Mouse (Mus musculus) heart, embryonic 11.5 days (tissue): ENCODE data around the gene Crk. TPM values are rescaled to one million over a fixed set of nuclear protein-coding genes. Genes with fewer than 3 reads are reported as not detected.

Experiments used
- ATAC-seq: fragments of 200-750 bp; cut with Nextera tagmentation; replicated peaks from 2 replicates; pipeline ENCODE4 v1.8.0; 2017; ENCODE audit warnings: moderate library complexity; ENCODE audit not compliant: insufficient number of reproducible peaks, low FRiP score, low TSS enrichment
- H3K27ac ChIP-seq: fragments of 300-500 bp; sonication (generic); 2 replicates; pipeline ENCODE4 v1.5.1; 2014; ENCODE audit warnings: mild to moderate bottlenecking, low read depth, low read length
- H3K27me3 ChIP-seq: fragments of 300-500 bp; sonication (generic); 2 replicates; pipeline ENCODE4 v1.6.1; 2014; ENCODE audit warnings: mild to moderate bottlenecking, low read length, mixed read lengths; ENCODE audit not compliant: control insufficient read depth, insufficient read depth
- H3K36me3 ChIP-seq: fragments of 300-500 bp; sonication (generic); 2 replicates; pipeline ENCODE4 v1.6.1; 2014; ENCODE audit warnings: mild to moderate bottlenecking, low read length, moderate library complexity, mixed read lengths; ENCODE audit not compliant: control insufficient read depth, insufficient read depth
- H3K4me1 ChIP-seq: fragments of 300-500 bp; sonication (generic); 2 replicates; pipeline ENCODE4 v1.6.1; 2014; ENCODE audit warnings: low read length; ENCODE audit not compliant: control insufficient read depth, insufficient read depth
- H3K4me2 ChIP-seq: fragments of 300-500 bp; sonication (generic); 2 replicates; pipeline ENCODE4 v1.6.1; 2014; ENCODE audit warnings: mild to moderate bottlenecking, moderate library complexity
- H3K4me3 ChIP-seq: fragments of 300-500 bp; sonication (generic); 2 replicates; pipeline ENCODE4 v1.5.1; 2014; ENCODE audit warnings: low read depth, low read length
- H3K9ac ChIP-seq: fragments of 300-500 bp; sonication (generic); 2 replicates; pipeline ENCODE4 v1.6.1; 2014; ENCODE audit warnings: mild to moderate bottlenecking, low read depth, low read length, moderate library complexity
- H3K9me3 ChIP-seq: fragments of 300-500 bp; sonication (generic); replicated peaks from 2 replicates; pipeline ENCODE4 v1.6.1; 2016; ENCODE audit warnings: low read length; ENCODE audit not compliant: control insufficient read depth
- WGBS: fragments of 180-500 bp; shearing (Covaris S2); extraction: QIAGEN DNeasy Blood & Tissue Kit; methylation state at CpG from one replicate; pipeline ENCODE4 v1.1.7; 2014; ENCODE audit not compliant: insufficient replicate concordance; 5-methylcytosine and 5-hydroxymethylcytosine counted together
- polyA plus RNA-seq: library from polyadenylated mRNA; unstranded; fragments of >200 nt; fragmentation: Nextera tagmentation; extraction: Ambion mirVana; gene quantifications from 2 replicates; pipeline ENCODE4 v1.2.1, GENCODE M21; 2014

Gene Crk
- polyA plus RNA-seq, 1 experiment from 2014 or later: 90.3 TPM

- Histone ChIP-seq H3K9me3 (no peaks in the 10 kb centered on the region), H3K9ac (no peak overlapping the region), H3K4me1 (peaks cover 9% of the 10 kb centered on the region), H3K27ac (no peak overlapping the region), H3K4me3 (no peak overlapping the region), H3K4me2 (no peak overlapping the region), H3K36me3 (no peaks in the 10 kb centered on the region; the same call in 1 of the 2 replicates), H3K27me3 (no peaks in the 10 kb centered on the region)
- ATAC-seq: no peak
- 83% methylated on average over 9 of the region's 9 CpGs for WGBS
These were observed 34.4 kb upstream of the Crk start for GRCm38 (mm10) chr11:75644684-75645083.

- H3K4me1 ChIP-seq: peaks cover 27% of the 10 kb centered on the region
- H3K9me3 ChIP-seq: no peaks in the 10 kb centered on the region
- no peak overlapping the region for H3K9ac ChIP-seq
- H3K27ac ChIP-seq: peak overlapping the region; percentile 25; the same call in 1 of the 2 replicates
- no peaks in the 10 kb centered on the region for H3K27me3 ChIP-seq
- H3K4me2 ChIP-seq: no peak overlapping the region
- no peak for ATAC-seq
- H3K36me3 ChIP-seq: no peaks in the 10 kb centered on the region; the same call in 1 of the 2 replicates
- WGBS: 66% methylated on average over 6 of the region's 6 CpGs
- H3K4me3 ChIP-seq: no peak overlapping the region
These were observed 31.3 kb upstream of the Crk start for GRCm38 (mm10) chr11:75647681-75648211.

DNA sequence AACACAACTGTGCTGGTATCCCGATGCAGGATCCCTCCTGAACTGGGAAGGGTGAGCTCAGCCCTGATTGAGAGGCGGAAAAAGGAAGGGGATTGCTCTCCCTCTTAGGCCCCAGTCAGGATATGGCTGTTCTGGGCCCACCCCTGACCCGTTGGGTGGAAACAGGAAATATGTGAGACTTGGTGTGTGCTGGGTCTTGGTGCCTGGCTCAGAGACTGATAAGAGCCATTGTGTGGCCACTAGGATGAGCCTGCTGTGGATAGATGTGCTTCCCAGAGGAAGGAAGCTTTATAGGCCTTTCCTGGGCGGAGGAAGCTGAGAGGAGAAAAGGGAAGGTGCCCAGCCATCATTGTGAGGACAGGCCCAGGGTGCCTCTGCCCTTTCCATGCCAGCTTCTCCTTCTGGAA lies 29.9 kb upstream of the Crk start:
- WGBS: 42% methylated on average over 4 of the region's 4 CpGs
- no peaks in the 10 kb centered on the region for H3K9me3 ChIP-seq
- peaks cover 37% of the 10 kb centered on the region for H3K4me1 ChIP-seq
- no peaks in the 10 kb centered on the region; the same call in 1 of the 2 replicates for H3K36me3 ChIP-seq
- H3K4me3 ChIP-seq: no peak overlapping the region
- peak overlapping the region; percentile 82 for H3K27ac ChIP-seq
- peak overlapping the region; percentile 28; the same call in 1 of the 2 replicates for H3K9ac ChIP-seq
- no peaks in the 10 kb centered on the region for H3K27me3 ChIP-seq
- ATAC-seq: 0 out of 2 replicates have a peak, but pooled peaks have one; percentile 6
- H3K4me2 ChIP-seq: peak overlapping the region; percentile 16; the same call in 1 of the 2 replicates

DNA sequence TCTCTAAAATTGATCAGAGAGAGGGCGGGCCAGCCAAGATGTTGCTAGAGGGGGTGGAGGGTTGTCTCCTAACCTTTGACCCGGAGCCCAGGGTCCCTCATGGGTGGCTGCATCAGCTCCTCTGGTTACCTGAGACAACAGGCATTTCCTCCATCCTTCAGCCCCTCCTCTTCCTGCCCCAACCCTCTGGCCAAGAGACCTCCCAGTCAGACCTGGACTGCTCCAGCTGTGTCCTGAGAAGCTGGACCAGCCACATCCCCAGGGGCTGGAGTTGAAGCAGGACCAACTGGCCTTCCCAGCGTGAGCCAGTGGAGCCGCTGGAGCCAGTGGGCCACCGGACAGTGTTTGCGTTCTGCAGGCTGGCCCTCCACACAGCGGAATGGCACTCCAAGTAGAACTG lies 28.7 kb upstream of the Crk start, which contains the start of gene Myo1c:
Gene Myo1c (plus strand): TSS at position 194 of the 400 bp plus-strand sequence.
- no peak for ATAC-seq
- Histone ChIP-seq H3K9ac (peak within 1 kb of the TSS; percentile 81), H3K27me3 (no peaks in the 10 kb centered on the region), H3K9me3 (no peaks in the 10 kb centered on the region), H3K36me3 (no peaks in the 10 kb centered on the region), H3K4me3 (peak within 1 kb of the TSS; percentile 61), H3K4me1 (peaks cover 49% of the 10 kb centered on the region), H3K4me2 (peak within 1 kb of the TSS; percentile 88), H3K27ac (peak within 1 kb of the TSS; percentile 83)
- 61% methylated on average over 7 of the region's 7 CpGs for WGBS

DNA sequence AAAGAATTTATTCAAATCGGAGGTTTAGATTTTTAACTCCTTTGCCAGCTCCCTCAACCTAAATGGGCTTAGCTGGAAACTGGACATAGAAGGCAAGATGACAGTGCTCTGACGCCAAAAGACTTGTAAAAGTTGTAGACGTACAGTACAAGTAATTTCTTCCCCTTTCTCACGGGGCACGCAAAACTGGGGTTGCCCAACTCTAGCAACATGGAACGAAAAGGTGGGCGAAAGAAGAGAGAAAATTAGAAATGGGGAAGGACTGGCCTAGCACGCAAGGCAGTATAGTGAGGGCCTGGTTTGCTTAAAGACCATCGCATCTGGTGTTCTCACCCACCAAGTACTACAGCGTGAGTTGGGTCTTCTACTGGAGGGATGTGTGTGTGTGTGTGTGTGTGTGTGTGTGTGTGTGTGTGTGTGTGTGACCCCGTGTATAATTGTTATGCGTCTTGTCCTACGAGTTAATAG lies 28.1 kb upstream of the Crk start:
- Histone ChIP-seq H3K27me3 (no peaks in the 10 kb centered on the region), H3K4me2 (peak overlapping the region; percentile 88), H3K4me1 (peaks cover 50% of the 10 kb centered on the region), H3K27ac (peak overlapping the region; percentile 83), H3K36me3 (no peaks in the 10 kb centered on the region), H3K4me3 (peak overlapping the region; percentile 61), H3K9me3 (no peaks in the 10 kb centered on the region), H3K9ac (peak overlapping the region; percentile 81)
- no peak for ATAC-seq
- WGBS: 41% methylated on average over 13 of the region's 13 CpGs

DNA sequence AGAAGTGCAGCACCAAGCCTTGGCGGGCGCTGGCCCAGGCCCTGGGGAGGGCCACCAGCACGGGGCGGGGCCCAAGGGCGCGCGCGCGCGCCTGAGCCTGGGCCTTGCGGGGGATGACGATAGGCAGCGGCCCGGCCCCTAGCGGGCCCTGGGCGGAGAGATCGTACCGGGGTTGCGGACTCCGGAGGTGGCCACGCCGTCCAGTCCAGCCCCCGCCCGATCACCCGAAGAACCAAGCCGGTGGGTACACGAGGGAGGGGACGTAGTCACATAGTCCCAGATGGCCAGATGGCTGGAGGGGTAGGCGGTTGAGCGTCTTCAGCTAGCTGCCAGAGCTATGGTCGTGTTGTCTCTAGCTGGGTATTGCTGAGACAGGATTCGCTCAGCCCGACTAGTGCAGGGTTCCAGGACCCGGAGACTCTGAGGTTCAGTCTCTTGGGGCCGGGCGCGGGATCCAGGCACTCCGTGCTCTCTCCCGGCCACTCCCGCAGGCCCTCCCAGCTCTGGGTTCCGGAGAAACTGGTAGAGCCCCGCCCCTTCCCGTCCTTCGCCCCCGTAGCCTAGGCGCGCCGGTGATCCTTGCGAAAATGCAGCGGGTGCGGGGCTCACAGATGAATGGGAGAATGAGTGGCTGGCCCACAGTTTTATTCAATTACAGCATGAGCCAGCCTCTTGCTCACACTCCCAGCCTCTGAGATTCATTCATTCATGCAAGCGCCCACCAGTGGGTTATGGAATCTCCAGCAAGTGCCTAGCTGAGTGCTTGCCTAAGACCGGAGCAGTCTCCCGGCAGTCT lies 27.4 kb upstream of the Crk start:
- Histone ChIP-seq H3K9me3 (no peaks in the 10 kb centered on the region), H3K27ac (peak overlapping the region; percentile 83), H3K4me2 (peak overlapping the region; percentile 88), H3K9ac (peak overlapping the region; percentile 81), H3K4me3 (peak overlapping the region; percentile 61), H3K4me1 (peaks cover 55% of the 10 kb centered on the region), H3K27me3 (no peaks in the 10 kb centered on the region), H3K36me3 (no peaks in the 10 kb centered on the region)
- ATAC-seq: peak; percentile 73
- under 1% methylated on average over 53 of the region's 54 CpGs for WGBS

DNA sequence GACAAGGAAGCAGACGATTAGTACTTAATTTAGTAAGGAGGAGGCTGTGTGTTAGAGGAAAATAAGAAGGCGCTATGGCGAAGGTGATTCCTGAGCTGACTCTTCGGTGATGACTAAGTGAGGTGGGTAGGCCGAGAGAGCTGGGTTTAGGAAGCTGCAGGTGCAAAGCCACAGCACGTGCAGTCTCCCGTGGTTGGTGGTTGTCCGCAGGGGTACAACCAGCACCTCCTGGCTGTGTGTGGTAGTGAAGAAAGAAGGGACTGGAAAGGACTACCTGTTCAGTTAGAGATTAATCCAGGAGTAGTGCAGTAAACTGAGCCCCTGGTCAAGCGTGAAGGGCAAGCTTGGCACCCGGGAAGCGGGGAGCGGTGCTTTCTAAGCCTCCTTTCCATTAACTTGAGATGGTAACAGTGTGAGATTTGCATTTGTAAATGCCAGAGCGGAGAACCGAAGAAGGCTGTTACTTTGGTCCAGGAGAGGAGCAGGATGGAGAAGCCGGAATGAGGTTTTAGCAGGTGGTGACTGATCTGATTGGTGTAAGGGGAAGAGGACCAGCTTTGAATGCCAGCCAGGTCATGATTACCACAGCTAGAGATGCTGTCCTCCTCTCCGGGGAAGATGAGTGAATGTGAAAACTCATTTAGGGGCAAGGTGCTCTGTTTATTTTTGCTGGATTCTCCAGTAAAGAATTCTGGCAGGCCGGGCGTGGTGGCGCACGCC lies 26.7 kb upstream of the Crk start:
- no peaks in the 10 kb centered on the region for H3K36me3 ChIP-seq
- no peaks in the 10 kb centered on the region for H3K27me3 ChIP-seq
- 23% methylated on average over 20 of the region's 20 CpGs for WGBS
- ATAC-seq: no peak
- H3K4me3 ChIP-seq: peak overlapping the region; percentile 61
- no peaks in the 10 kb centered on the region for H3K9me3 ChIP-seq
- H3K4me1 ChIP-seq: peaks cover 63% of the 10 kb centered on the region
- peak overlapping the region; percentile 83; the same call in 1 of the 2 replicates for H3K27ac ChIP-seq
- H3K9ac ChIP-seq: peak overlapping the region; percentile 81
- H3K4me2 ChIP-seq: peak overlapping the region; percentile 88

GRCm38 (mm10) chr11:75652942-75653684 lies 25.9 kb upstream of the Crk start:
- 25% methylated on average over 14 of the region's 14 CpGs for WGBS
- H3K9ac ChIP-seq: peak overlapping the region; percentile 78
- no peaks in the 10 kb centered on the region for H3K27me3 ChIP-seq
- peak overlapping the region; percentile 87 for H3K27ac ChIP-seq
- no peak for ATAC-seq
- H3K9me3 ChIP-seq: no peaks in the 10 kb centered on the region
- peak overlapping the region; percentile 88 for H3K4me2 ChIP-seq
- peak overlapping the region; percentile 56 for H3K4me3 ChIP-seq
- H3K36me3 ChIP-seq: peaks cover under 1% of the 10 kb centered on the region
- peaks cover 62% of the 10 kb centered on the region for H3K4me1 ChIP-seq
